Mouse (Mus musculus): Measurements from ENCODE around the gene Tmem132b.

- TF ChIP-seq CTCF (IDR thresholded peaks at IDR 0.05; ENCODE audit: extremely low read depth, insufficient read depth, insufficient read length, insufficient replicate concordance) = no peak
- TF ChIP-seq POLR2A (IDR thresholded peaks at IDR 0.05; ENCODE audit: low read depth, low read length) = no peak
Observed at GRCm38 (mm10) chr5:125583836-125584235, 52.3 kb downstream of the Tmem132b start.
